Mouse (Mus musculus): Measurements from ENCODE around the gene Oprm1.
"Not testable (repeated sequence)": the region's sequence is repeated elsewhere in the genome, so short reads cannot be mapped to it uniquely, and the experiment has no call there.

The Oprm1 gene

GRCm38 (mm10) chr10:6758206-6758605, at the start of gene Oprm1:
Oprm1 (plus strand) TSS chr10:6758506.
- no peak for DNase-seq (ENCODE audit: low spot score in 2 of 2)

- DNase-seq (ENCODE audit: low spot score in 2 of 2) = no peak
Observed at GRCm38 (mm10) chr10:6717181-6717948, 40.9 kb upstream of the Oprm1 start.

GRCm38 (mm10) chr10:6723765-6724164, 34.5 kb upstream of the Oprm1 start:
- no peak for DNase-seq (ENCODE audit: low spot score in 2 of 2)

- DNase-seq (ENCODE audit: low spot score in 2 of 2) = no peak
Observed at GRCm38 (mm10) chr10:6728469-6728868, 29.8 kb upstream of the Oprm1 start.

- no peak for DNase-seq (ENCODE audit: low spot score in 2 of 2)
Observed at GRCm38 (mm10) chr10:6753375-6753774, 4.9 kb upstream of the Oprm1 start.

GRCm38 (mm10) chr10:6761287-6761811, 3.0 kb downstream of the Oprm1 start, which contains the start of gene Gm10945:
Gm10945 (minus strand) TSS chr10:6761761.
- no peak for DNase-seq (ENCODE audit: low spot score in 2 of 2)

GRCm38 (mm10) chr10:6788517-6789237, 30.4 kb downstream of the Oprm1 start:
- peak in 1 of 2 experiments; percentile 7 for DNase-seq (ENCODE audit: low spot score in 2 of 2)

- no peak for DNase-seq (ENCODE audit: low spot score in 2 of 2)
Observed at GRCm38 (mm10) chr10:6790226-6790625, 31.9 kb downstream of the Oprm1 start.

GRCm38 (mm10) chr10:6820626-6821025, 62.3 kb downstream of the Oprm1 start:
- no peak for DNase-seq (ENCODE audit: low spot score in 2 of 2)

GRCm38 (mm10) chr10:6842225-6842624, 83.9 kb downstream of the Oprm1 start:
- no peak for DNase-seq (ENCODE audit: low spot score in 2 of 2)

- DNase-seq (ENCODE audit: low spot score in 2 of 2) = no peak
Observed at GRCm38 (mm10) chr10:6846283-6846682, 88.0 kb downstream of the Oprm1 start.

- no peak for DNase-seq (ENCODE audit: low spot score in 2 of 2)
Observed at GRCm38 (mm10) chr10:6848162-6848754, 90.0 kb downstream of the Oprm1 start.

- no peak for DNase-seq (ENCODE audit: low spot score in 2 of 2)
Observed at GRCm38 (mm10) chr10:6848834-6849233, 90.5 kb downstream of the Oprm1 start.

GRCm38 (mm10) chr10:6855812-6856211, 97.5 kb downstream of the Oprm1 start:
- no peak for DNase-seq (ENCODE audit: low spot score in 2 of 2)

- no peak for DNase-seq (ENCODE audit: low spot score in 2 of 2)
Observed at GRCm38 (mm10) chr10:6871418-6872072, 113.2 kb downstream of the Oprm1 start.

- DNase-seq (ENCODE audit: low spot score in 2 of 2) = no peak
Observed at GRCm38 (mm10) chr10:6873917-6874316, 115.6 kb downstream of the Oprm1 start.

- DNase-seq (ENCODE audit: low spot score in 2 of 2) = no peak
Observed at GRCm38 (mm10) chr10:6878276-6878881, 120.1 kb downstream of the Oprm1 start.

- not testable (repeated sequence) for DNase-seq (ENCODE audit: low spot score in 2 of 2)
Observed at GRCm38 (mm10) chr10:6882041-6882440, 123.7 kb downstream of the Oprm1 start.

GRCm38 (mm10) chr10:6885460-6885859, 127.2 kb downstream of the Oprm1 start:
- peak in 1 of 2 experiments; percentile 49 for DNase-seq (ENCODE audit: low spot score in 2 of 2)

- no peak for DNase-seq (ENCODE audit: low spot score in 2 of 2)
Observed at GRCm38 (mm10) chr10:6889640-6890245, 131.4 kb downstream of the Oprm1 start.
